In genomic region chr9:61424245-61424644, GRCm38 (mm10) we compare ENCODE assay signal across 13 mouse cellular contexts.
"Had no signal": no experiment of that assay in that cellular context is flagged by ENCODE, and none has a peak within 500 bp of the region (broad histone marks: within the 10 kb centered on the region; RNA-seq: fewer than 3 reads in every experiment).

No protein-coding gene starts in this region.

- H3K4me3 ChIP-seq: limb, embryonic 13.5 days; liver, embryonic 13.5 days; midbrain, embryonic 10.5 days; neural tube, embryonic 12.5 days; stomach, embryonic 15.5 days had no signal

- H3K4me1 ChIP-seq: limb, embryonic 13.5 days; liver, embryonic 13.5 days; midbrain, embryonic 10.5 days; neural tube, embryonic 12.5 days; stomach, embryonic 15.5 days had no signal

- H3K27me3 ChIP-seq: liver, embryonic 13.5 days; stomach, embryonic 15.5 days had no signal

- H3K27ac ChIP-seq: kidney, postnatal 0 days; limb, embryonic 13.5 days; liver, embryonic 13.5 days; midbrain, embryonic 10.5 days; neural tube, embryonic 12.5 days; stomach, embryonic 15.5 days had no signal

- DNase-seq: kidney, adult 11 months; kidney, adult 9 months; kidney, postnatal 36 days; liver, embryonic 13.5 days; lung, adult 18-20 months; midbrain, embryonic 14.5 days; right cerebral cortex, postnatal 14 days; thymus, postnatal 36 days had no signal

- H3K9me3 ChIP-seq: limb, embryonic 13.5 days; liver, embryonic 13.5 days; midbrain, embryonic 10.5 days; stomach, embryonic 15.5 days had no signal

- H3K4me2 ChIP-seq: limb, embryonic 13.5 days; liver, embryonic 13.5 days; neural tube, embryonic 12.5 days; stomach, embryonic 15.5 days had no signal

- H3K9ac ChIP-seq: limb, embryonic 13.5 days; liver, embryonic 13.5 days; neural tube, embryonic 12.5 days; stomach, embryonic 15.5 days had no signal

- H3K36me3 ChIP-seq: liver, embryonic 13.5 days; stomach, embryonic 15.5 days had no signal
